Mouse (Mus musculus): Measurements from ENCODE around the gene Swap70.

- 0 out of 2 replicates have a peak, but pooled peaks have one; percentile 20 for TF ChIP-seq POLR2AphosphoS2 (IDR thresholded peaks at IDR 0.05; ENCODE audit: low read depth, low read length)
- TF ChIP-seq EP300 (IDR thresholded peaks at IDR 0.05; ENCODE audit: low read length) = no peak; the same call in 1 of the 2 replicates
- TF ChIP-seq POLR2A (IDR thresholded peaks at IDR 0.05; ENCODE audit: low read depth, low read length) = peak; percentile 42
- no peak for TF ChIP-seq UBTF (IDR thresholded peaks at IDR 0.05; ENCODE audit: low read depth, low read length)
- TF ChIP-seq SMC3 (IDR thresholded peaks at IDR 0.05; ENCODE audit: low read depth, low read length) = no peak
- peak; percentile 69 for TF ChIP-seq ZNF384 (IDR thresholded peaks at IDR 0.05; ENCODE audit: low read depth, low read length)
- TF ChIP-seq TCF12 (IDR thresholded peaks at IDR 0.05; ENCODE audit: low read depth, low read length) = 0 out of 2 replicates have a peak, but pooled peaks have one; percentile 24
- no peak for TF ChIP-seq CTCF (conservative IDR thresholded peaks at IDR 0.05 in 1 of 2, IDR thresholded peaks at IDR 0.05 in 1 of 2; ENCODE audit: low read depth in 2 of 2, low read length in 2 of 2)
- no peak for TF ChIP-seq MAZ (IDR thresholded peaks at IDR 0.05; ENCODE audit: low read depth, low read length)
- no peak for TF ChIP-seq ELF1 (IDR thresholded peaks at IDR 0.05; ENCODE audit: low read depth, low read length)
- no peak for TF ChIP-seq E2F4 (IDR thresholded peaks at IDR 0.05; ENCODE audit: insufficient replicate concordance, low read depth, low read length)
- no peak for TF ChIP-seq MAX (IDR thresholded peaks at IDR 0.05; ENCODE audit: low read length)
These were observed 63.8 kb downstream of the Swap70 start for GRCm38 (mm10) chr7:110285076-110285848.

Data from CH12.LX (cell line).